Mouse (Mus musculus) lung, embryonic 15.5 days (tissue): ENCODE measurements around the gene Psmd3. TPM values are rescaled to one million over a fixed set of nuclear protein-coding genes. Genes with fewer than 3 reads are reported as not detected.
A peak's percentile ranks its signal among the peaks of the same experiment; 100 is the strongest.
"Not testable (repeated sequence)": the region's sequence is repeated elsewhere in the genome, so short reads cannot be mapped to it uniquely, and the experiment has no call there.

Experiments
- ATAC-seq: fragments of 200-750 bp; cut with Nextera tagmentation; 2 replicates; pipeline ENCODE4 v1.8.0; 2017; ENCODE audit warnings: moderate number of reproducible peaks, borderline replicate concordance; ENCODE audit not compliant: low FRiP score, low TSS enrichment; ENCODE audit errors: extremely low read depth
- H3K27ac ChIP-seq: fragments of 300-500 bp; sonication (generic); 2 replicates; pipeline ENCODE4 v1.5.1; 2015; ENCODE audit warnings: moderate library complexity, mild to moderate bottlenecking, inconsistent platforms
- H3K27me3 ChIP-seq: fragments of 300-500 bp; sonication (generic); 2 replicates; pipeline ENCODE4 v1.6.1; 2015; ENCODE audit warnings: inconsistent platforms
- H3K36me3 ChIP-seq: fragments of 300-500 bp; sonication (generic); 2 replicates; pipeline ENCODE4 v1.6.1; 2015; ENCODE audit warnings: inconsistent platforms
- H3K4me1 ChIP-seq: fragments of 300-500 bp; sonication (generic); 2 replicates; pipeline ENCODE4 v1.6.1; 2015; ENCODE audit warnings: inconsistent platforms
- H3K4me2 ChIP-seq: fragments of 300-500 bp; sonication (generic); 2 replicates; pipeline ENCODE4 v1.6.1; 2015; ENCODE audit warnings: inconsistent platforms, mild to moderate bottlenecking, moderate library complexity
- H3K4me3 ChIP-seq: fragments of 300-500 bp; sonication (generic); 2 replicates; pipeline ENCODE4 v1.5.1; 2015; ENCODE audit warnings: mild to moderate bottlenecking, inconsistent platforms
- H3K9ac ChIP-seq: fragments of 300-500 bp; sonication (generic); 2 replicates; pipeline ENCODE4 v1.6.1; 2015; ENCODE audit warnings: inconsistent platforms
- H3K9me3 ChIP-seq: fragments of 300-500 bp; sonication (generic); 2 replicates; pipeline ENCODE4 v1.6.1; 2016; ENCODE audit warnings: inconsistent platforms
- WGBS: fragments of 180-500 bp; shearing (Covaris S2); methylation state at CpG from one replicate; pipeline ENCODE4 v1.1.7; 2015; 5-methylcytosine and 5-hydroxymethylcytosine counted together
- polyA plus RNA-seq: library from polyadenylated mRNA; unstranded; fragments of >200 nt; fragmentation: Nextera tagmentation; extraction: Ambion mirVana; gene quantifications from 2 replicates; pipeline ENCODE4 v1.2.1, GENCODE M21; 2015

Psmd3 gene
- polyA plus RNA-seq, 1 experiment from 2014 or later: 214 TPM

GRCm38 (mm10) chr11:98725926-98726506 is 43.7 kb downstream of the Psmd3 start:
- H3K4me2 ChIP-seq: no peak overlapping the region
- no peaks in the 10 kb centered on the region for H3K9me3 ChIP-seq
- H3K4me1 ChIP-seq: peaks cover 35% of the 10 kb centered on the region
- ATAC-seq: no peak
- H3K4me3 ChIP-seq: no peak overlapping the region
- no peak overlapping the region for H3K9ac ChIP-seq
- WGBS: 93% methylated on average over 15 of the region's 15 CpGs
- no peak overlapping the region for H3K27ac ChIP-seq
- H3K36me3 ChIP-seq: peaks cover 25% of the 10 kb centered on the region
- H3K27me3 ChIP-seq: no peaks in the 10 kb centered on the region

GRCm38 (mm10) chr11:98729119-98729588 is 46.8 kb downstream of the Psmd3 start, which contains the start of gene Med24:
Gene Med24 (minus strand): TSS chr11:98729435.
- peaks cover 24% of the 10 kb centered on the region for H3K36me3 ChIP-seq
- peak within 1 kb of the TSS; percentile 71 for H3K4me2 ChIP-seq
- 0 out of 2 replicates have a peak, but pooled peaks cover 2% of the 10 kb centered on the region for H3K9me3 ChIP-seq
- peak; percentile 83; the same call in 1 of the 2 replicates for ATAC-seq
- no peaks in the 10 kb centered on the region for H3K27me3 ChIP-seq
- peak within 1 kb of the TSS; percentile 54 for H3K4me3 ChIP-seq
- under 1% methylated on average over 16 of the region's 16 CpGs for WGBS
- H3K9ac ChIP-seq: peak within 1 kb of the TSS; percentile 59
- peaks cover 15% of the 10 kb centered on the region for H3K4me1 ChIP-seq
- H3K27ac ChIP-seq: peak within 1 kb of the TSS; percentile 30

GRCm38 (mm10) chr11:98730727-98731126 is 48.4 kb downstream of the Psmd3 start:
- Histone ChIP-seq H3K27me3 (no peaks in the 10 kb centered on the region), H3K36me3 (peaks cover 19% of the 10 kb centered on the region), H3K9me3 (0 out of 2 replicates have a peak, but pooled peaks cover 4% of the 10 kb centered on the region), H3K9ac (no peak overlapping the region), H3K4me3 (no peak overlapping the region), H3K27ac (peak overlapping the region; percentile 29; the same call in 1 of the 2 replicates), H3K4me1 (peaks cover 15% of the 10 kb centered on the region), H3K4me2 (no peak overlapping the region)
- 47% methylated on average over 4 of the region's 4 CpGs for WGBS
- ATAC-seq: no peak

GRCm38 (mm10) chr11:98731134-98731533 is 48.8 kb downstream of the Psmd3 start:
- Histone ChIP-seq H3K27ac (peak overlapping the region; percentile 29; the same call in 1 of the 2 replicates), H3K36me3 (peaks cover 15% of the 10 kb centered on the region), H3K4me2 (no peak overlapping the region), H3K4me1 (peaks cover 15% of the 10 kb centered on the region), H3K27me3 (no peaks in the 10 kb centered on the region), H3K9ac (no peak overlapping the region), H3K4me3 (no peak overlapping the region), H3K9me3 (0 out of 2 replicates have a peak, but pooled peaks cover 4% of the 10 kb centered on the region)
- 38% methylated on average over 5 of the region's 5 CpGs for WGBS
- ATAC-seq: peak; percentile 32; the same call in 1 of the 2 replicates

- no peaks in the 10 kb centered on the region for H3K27me3 ChIP-seq
- no peak overlapping the region for H3K4me2 ChIP-seq
- H3K4me3 ChIP-seq: no peak overlapping the region
- 73% methylated on average over 3 of the region's 3 CpGs for WGBS
- no peak overlapping the region for H3K9ac ChIP-seq
- 0 out of 2 replicates have a peak, but pooled peaks cover 4% of the 10 kb centered on the region for H3K9me3 ChIP-seq
- ATAC-seq: no peak
- no peak overlapping the region for H3K27ac ChIP-seq
- H3K36me3 ChIP-seq: no peaks in the 10 kb centered on the region
- H3K4me1 ChIP-seq: 0 out of 2 replicates have a peak, but pooled peaks cover 10% of the 10 kb centered on the region
These were observed 51.7 kb downstream of the Psmd3 start for GRCm38 (mm10) chr11:98734020-98734419.

- H3K27me3 ChIP-seq: no peaks in the 10 kb centered on the region
- H3K9ac ChIP-seq: no peak overlapping the region
- 0 out of 2 replicates have a peak, but pooled peaks cover 4% of the 10 kb centered on the region for H3K9me3 ChIP-seq
- WGBS: 82% methylated on average over 4 of the region's 4 CpGs
- H3K27ac ChIP-seq: no peak overlapping the region
- peaks cover 15% of the 10 kb centered on the region for H3K4me1 ChIP-seq
- H3K36me3 ChIP-seq: no peaks in the 10 kb centered on the region
- no peak for ATAC-seq
- no peak overlapping the region for H3K4me2 ChIP-seq
- H3K4me3 ChIP-seq: no peak overlapping the region
These were observed 52.8 kb downstream of the Psmd3 start for GRCm38 (mm10) chr11:98735111-98735510.

GRCm38 (mm10) chr11:98736176-98736575 is 53.8 kb downstream of the Psmd3 start:
- Histone ChIP-seq H3K9ac (no peak overlapping the region), H3K4me1 (peaks cover 20% of the 10 kb centered on the region), H3K4me2 (no peak overlapping the region), H3K9me3 (0 out of 2 replicates have a peak, but pooled peaks cover 4% of the 10 kb centered on the region), H3K4me3 (no peak overlapping the region), H3K27me3 (no peaks in the 10 kb centered on the region), H3K36me3 (no peaks in the 10 kb centered on the region), H3K27ac (no peak overlapping the region)
- 81% methylated on average over 1 of the region's 1 CpGs for WGBS
- ATAC-seq: no peak

GRCm38 (mm10) chr11:98737220-98737619 is 54.9 kb downstream of the Psmd3 start:
- not testable (repeated sequence) for H3K4me2 ChIP-seq, H3K9ac ChIP-seq, H3K9me3 ChIP-seq, H3K27ac ChIP-seq, H3K36me3 ChIP-seq, H3K4me3 ChIP-seq, ATAC-seq, H3K27me3 ChIP-seq
- H3K4me1 ChIP-seq: peaks cover 19% of the 10 kb centered on the region
- WGBS: 86% methylated on average over 2 of the region's 2 CpGs

- Histone ChIP-seq H3K27ac (no peak overlapping the region), H3K27me3 (no peaks in the 10 kb centered on the region), H3K9me3 (0 out of 2 replicates have a peak, but pooled peaks cover 4% of the 10 kb centered on the region), H3K9ac (no peak overlapping the region), H3K4me1 (peaks cover 27% of the 10 kb centered on the region), H3K4me2 (no peak overlapping the region), H3K36me3 (no peaks in the 10 kb centered on the region), H3K4me3 (no peak overlapping the region)
- no peak for ATAC-seq
- WGBS: 35% methylated on average over 4 of the region's 4 CpGs
These were observed 56.1 kb downstream of the Psmd3 start for GRCm38 (mm10) chr11:98738428-98738911.

GRCm38 (mm10) chr11:98738925-98739324 is 56.6 kb downstream of the Psmd3 start:
- no peak overlapping the region for H3K9ac ChIP-seq
- no peak overlapping the region for H3K4me3 ChIP-seq
- H3K4me1 ChIP-seq: peaks cover 31% of the 10 kb centered on the region
- 67% methylated on average over 9 of the region's 9 CpGs for WGBS
- H3K4me2 ChIP-seq: no peak overlapping the region
- no peak for ATAC-seq
- H3K36me3 ChIP-seq: no peaks in the 10 kb centered on the region
- no peaks in the 10 kb centered on the region for H3K27me3 ChIP-seq
- no peak overlapping the region for H3K27ac ChIP-seq
- H3K9me3 ChIP-seq: 0 out of 2 replicates have a peak, but pooled peaks cover 4% of the 10 kb centered on the region

- 8% methylated on average over 8 of the region's 8 CpGs for WGBS
- Histone ChIP-seq H3K27me3 (no peaks in the 10 kb centered on the region), H3K4me1 (peaks cover 42% of the 10 kb centered on the region), H3K9me3 (no peaks in the 10 kb centered on the region), H3K4me2 (peak overlapping the region; percentile 92), H3K27ac (peak overlapping the region; percentile 97), H3K9ac (peak overlapping the region; percentile 94), H3K36me3 (no peaks in the 10 kb centered on the region), H3K4me3 (peak overlapping the region; percentile 93)
- peak; percentile 32; the same call in 1 of the 2 replicates for ATAC-seq
These were observed 57.7 kb downstream of the Psmd3 start for GRCm38 (mm10) chr11:98740026-98740392.

GRCm38 (mm10) chr11:98740393-98741050 is 58.2 kb downstream of the Psmd3 start, which contains the start of gene Thra:
Gene Thra (plus strand): TSS chr11:98740638.
- peak within 1 kb of the TSS; percentile 94 for H3K9ac ChIP-seq
- H3K27me3 ChIP-seq: no peaks in the 10 kb centered on the region

More at GRCm38 (mm10) chr11:98740393-98741050, 58.2 kb downstream of the Psmd3 start, which contains the start of gene Thra:
- H3K36me3 ChIP-seq: no peaks in the 10 kb centered on the region
- H3K9me3 ChIP-seq: no peaks in the 10 kb centered on the region
- H3K4me1 ChIP-seq: peaks cover 47% of the 10 kb centered on the region
- H3K27ac ChIP-seq: peak within 1 kb of the TSS; percentile 97
- H3K4me3 ChIP-seq: peak within 1 kb of the TSS; percentile 93
- peak within 1 kb of the TSS; percentile 92 for H3K4me2 ChIP-seq
- peak; percentile 67 for ATAC-seq
- under 1% methylated on average over 22 of the region's 22 CpGs for WGBS
